Mouse (Mus musculus): Measurements from ENCODE around the gene Cmip. TPM values are rescaled to one million over a fixed set of nuclear protein-coding genes. Genes with fewer than 3 reads are reported as not detected.

Cmip gene
- polyA plus RNA-seq, 1 experiment, result 103 TPM

- Histone ChIP-seq H3K27me3 (ENCODE audit: control insufficient read depth, insufficient read depth, low read length) (no peaks in the 10 kb centered on the region), H3K36me3 (ENCODE audit: control insufficient read depth, insufficient read depth, low read length) (no peaks in the 10 kb centered on the region), H3K27ac (ENCODE audit: control insufficient read depth, insufficient read depth, low read length) (no peak overlapping the region), H3K4me1 (replicated peaks; ENCODE audit: control insufficient read depth, insufficient read depth, low read length) (no peaks in the 10 kb centered on the region), H3K4me3 (ENCODE audit: control insufficient read depth, insufficient read depth, low read length) (no peak overlapping the region)
- TF ChIP-seq CTCF (IDR thresholded peaks at IDR 0.05; ENCODE audit: borderline replicate concordance, control insufficient read depth, extremely low read depth, insufficient read depth, low read length, poor library complexity) (no peak), POLR2A (IDR thresholded peaks at IDR 0.05; ENCODE audit: control insufficient read depth, extremely low read depth, insufficient read depth, low read length, poor library complexity) (no peak)
- no peak for DNase-seq
- 97% methylated on average over 4 of the region's 4 CpGs for WGBS
Observed at GRCm38 (mm10) chr8:117396884-117397283, 140.0 kb downstream of the Cmip start.

GRCm38 (mm10) chr8:117397751-117398150 lies 140.9 kb downstream of the Cmip start:
- DNase-seq, result no peak
- TF ChIP-seq CTCF (IDR thresholded peaks at IDR 0.05; ENCODE audit: borderline replicate concordance, control insufficient read depth, extremely low read depth, insufficient read depth, low read length, poor library complexity), result no peak
- no peak for TF ChIP-seq POLR2A (IDR thresholded peaks at IDR 0.05; ENCODE audit: control insufficient read depth, extremely low read depth, insufficient read depth, low read length, poor library complexity)
- Histone ChIP-seq H3K27me3 (ENCODE audit: control insufficient read depth, insufficient read depth, low read length) (no peaks in the 10 kb centered on the region), H3K4me1 (replicated peaks; ENCODE audit: control insufficient read depth, insufficient read depth, low read length) (no peaks in the 10 kb centered on the region), H3K27ac (ENCODE audit: control insufficient read depth, insufficient read depth, low read length) (no peak overlapping the region), H3K36me3 (ENCODE audit: control insufficient read depth, insufficient read depth, low read length) (no peaks in the 10 kb centered on the region), H3K4me3 (ENCODE audit: control insufficient read depth, insufficient read depth, low read length) (no peak overlapping the region)
- 98% methylated on average over 15 of the region's 15 CpGs for WGBS

GRCm38 (mm10) chr8:117399229-117399628 lies 142.4 kb downstream of the Cmip start:
- H3K36me3 ChIP-seq (ENCODE audit: control insufficient read depth, insufficient read depth, low read length), result no peaks in the 10 kb centered on the region
- no peaks in the 10 kb centered on the region for H3K4me1 ChIP-seq (replicated peaks; ENCODE audit: control insufficient read depth, insufficient read depth, low read length)
- 96% methylated on average over 8 of the region's 8 CpGs for WGBS
- no peaks in the 10 kb centered on the region for H3K27me3 ChIP-seq (ENCODE audit: control insufficient read depth, insufficient read depth, low read length)
- H3K4me3 ChIP-seq (ENCODE audit: control insufficient read depth, insufficient read depth, low read length), result no peak overlapping the region
- no peak for TF ChIP-seq CTCF (IDR thresholded peaks at IDR 0.05; ENCODE audit: borderline replicate concordance, control insufficient read depth, extremely low read depth, insufficient read depth, low read length, poor library complexity)
- no peak for TF ChIP-seq POLR2A (IDR thresholded peaks at IDR 0.05; ENCODE audit: control insufficient read depth, extremely low read depth, insufficient read depth, low read length, poor library complexity)
- DNase-seq, result no peak
- H3K27ac ChIP-seq (ENCODE audit: control insufficient read depth, insufficient read depth, low read length), result no peak overlapping the region

GRCm38 (mm10) chr8:117400820-117401219 lies 144.0 kb downstream of the Cmip start:
- no peaks in the 10 kb centered on the region for H3K4me1 ChIP-seq (replicated peaks; ENCODE audit: control insufficient read depth, insufficient read depth, low read length)
- no peak overlapping the region for H3K4me3 ChIP-seq (ENCODE audit: control insufficient read depth, insufficient read depth, low read length)
- no peak overlapping the region for H3K27ac ChIP-seq (ENCODE audit: control insufficient read depth, insufficient read depth, low read length)
- no peak for DNase-seq
- TF ChIP-seq CTCF (IDR thresholded peaks at IDR 0.05; ENCODE audit: borderline replicate concordance, control insufficient read depth, extremely low read depth, insufficient read depth, low read length, poor library complexity), result no peak
- no peak for TF ChIP-seq POLR2A (IDR thresholded peaks at IDR 0.05; ENCODE audit: control insufficient read depth, extremely low read depth, insufficient read depth, low read length, poor library complexity)
- no peaks in the 10 kb centered on the region for H3K27me3 ChIP-seq (ENCODE audit: control insufficient read depth, insufficient read depth, low read length)
- no peaks in the 10 kb centered on the region for H3K36me3 ChIP-seq (ENCODE audit: control insufficient read depth, insufficient read depth, low read length)
- 94% methylated on average over 6 of the region's 6 CpGs for WGBS

GRCm38 (mm10) chr8:117401880-117402279 lies 145.0 kb downstream of the Cmip start:
- no peak overlapping the region for H3K4me3 ChIP-seq (ENCODE audit: control insufficient read depth, insufficient read depth, low read length)
- no peaks in the 10 kb centered on the region for H3K4me1 ChIP-seq (replicated peaks; ENCODE audit: control insufficient read depth, insufficient read depth, low read length)
- DNase-seq, result no peak
- TF ChIP-seq POLR2A (IDR thresholded peaks at IDR 0.05; ENCODE audit: control insufficient read depth, extremely low read depth, insufficient read depth, low read length, poor library complexity) (no peak), CTCF (IDR thresholded peaks at IDR 0.05; ENCODE audit: borderline replicate concordance, control insufficient read depth, extremely low read depth, insufficient read depth, low read length, poor library complexity) (no peak)
- no peaks in the 10 kb centered on the region for H3K27me3 ChIP-seq (ENCODE audit: control insufficient read depth, insufficient read depth, low read length)
- WGBS, result 97% methylated on average over 14 of the region's 14 CpGs
- H3K36me3 ChIP-seq (ENCODE audit: control insufficient read depth, insufficient read depth, low read length), result no peaks in the 10 kb centered on the region
- H3K27ac ChIP-seq (ENCODE audit: control insufficient read depth, insufficient read depth, low read length), result no peak overlapping the region

GRCm38 (mm10) chr8:117402911-117403704 lies 146.2 kb downstream of the Cmip start:
- no peaks in the 10 kb centered on the region for H3K4me1 ChIP-seq (replicated peaks; ENCODE audit: control insufficient read depth, insufficient read depth, low read length)
- H3K27me3 ChIP-seq (ENCODE audit: control insufficient read depth, insufficient read depth, low read length), result no peaks in the 10 kb centered on the region
- WGBS, result 93% methylated on average over 9 of the region's 9 CpGs
- DNase-seq, result no peak
- TF ChIP-seq POLR2A (IDR thresholded peaks at IDR 0.05; ENCODE audit: control insufficient read depth, extremely low read depth, insufficient read depth, low read length, poor library complexity) (no peak), CTCF (IDR thresholded peaks at IDR 0.05; ENCODE audit: borderline replicate concordance, control insufficient read depth, extremely low read depth, insufficient read depth, low read length, poor library complexity) (no peak)
- H3K4me3 ChIP-seq (ENCODE audit: control insufficient read depth, insufficient read depth, low read length), result no peak overlapping the region
- H3K27ac ChIP-seq (ENCODE audit: control insufficient read depth, insufficient read depth, low read length), result no peak overlapping the region
- no peaks in the 10 kb centered on the region for H3K36me3 ChIP-seq (ENCODE audit: control insufficient read depth, insufficient read depth, low read length)
